Mouse (Mus musculus): ENCODE measurements around the gene Bbs5.

DNA sequence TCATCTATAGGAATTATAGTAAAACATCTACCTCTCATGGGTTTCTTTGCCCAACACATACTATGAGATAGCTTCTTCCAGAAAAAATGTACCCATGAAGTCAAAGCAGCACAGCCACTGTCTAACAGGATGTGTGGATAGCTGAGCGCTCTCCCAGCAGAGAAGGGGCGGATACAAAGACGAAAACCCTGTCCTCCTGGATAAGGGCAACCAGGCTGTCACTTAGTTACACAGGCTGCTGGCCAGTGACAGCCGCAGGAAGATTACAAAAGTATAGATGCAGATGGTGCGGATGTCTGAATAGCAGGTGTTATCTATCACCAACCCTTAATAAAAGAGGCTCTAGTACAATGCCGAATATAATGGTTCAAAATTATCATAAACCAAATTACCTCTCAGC lies 43.9 kb downstream of the Bbs5 start:
- TF ChIP-seq POLR2A (IDR thresholded peaks at IDR 0.05; ENCODE audit: low read depth, low read length) (no peak), CTCF (IDR thresholded peaks at IDR 0.05; ENCODE audit: extremely low read depth, insufficient read length, insufficient replicate concordance, low read depth, low read length) (no peak)
